Mouse (Mus musculus) limb, embryonic 12.5 days (tissue): ENCODE measurements around the gene Cav1. TPM values are rescaled to one million over a fixed set of nuclear protein-coding genes. Genes with fewer than 3 reads are reported as not detected.

Source experiments
- ATAC-seq: fragments of 200-750 bp; cut with Nextera tagmentation; 2 replicates; pipeline ENCODE4 v1.8.0; 2017; ENCODE audit warnings: low read depth, moderate TSS enrichment; ENCODE audit not compliant: insufficient number of reproducible peaks, insufficient read depth, low FRiP score, low TSS enrichment
- H3K27ac ChIP-seq: fragments of 300-500 bp; sonication (generic); 2 replicates; pipeline ENCODE4 v1.5.1; 2016; ENCODE audit warnings: mild to moderate bottlenecking, moderate library complexity
- H3K27me3 ChIP-seq: fragments of 300-500 bp; sonication (generic); 2 replicates; pipeline ENCODE4 v1.6.1; 2016; ENCODE audit warnings: mild to moderate bottlenecking, moderate library complexity
- H3K36me3 ChIP-seq: fragments of 300-500 bp; sonication (generic); 2 replicates; pipeline ENCODE4 v1.6.1; 2016; ENCODE audit warnings: mild to moderate bottlenecking, moderate library complexity
- H3K4me1 ChIP-seq: fragments of 300-500 bp; sonication (generic); replicated peaks from 2 replicates; pipeline ENCODE4 v1.6.1; 2016
- H3K4me2 ChIP-seq: fragments of 300-500 bp; sonication (generic); 2 replicates; pipeline ENCODE4 v1.6.1; 2016; ENCODE audit warnings: mild to moderate bottlenecking, moderate library complexity
- H3K4me3 ChIP-seq: fragments of 300-500 bp; sonication (generic); replicated peaks from 2 replicates; pipeline ENCODE4 v1.5.1; 2016; ENCODE audit warnings: mild to moderate bottlenecking
- H3K9ac ChIP-seq: fragments of 300-500 bp; sonication (generic); replicated peaks from 2 replicates; pipeline ENCODE4 v1.6.1; 2016; ENCODE audit warnings: mild to moderate bottlenecking, moderate library complexity
- H3K9me3 ChIP-seq: fragments of 300-500 bp; sonication (generic); 2 replicates; pipeline ENCODE4 v1.6.1; 2016; ENCODE audit warnings: mild to moderate bottlenecking, moderate library complexity
- WGBS: fragments of 180-500 bp; shearing (Covaris S2); methylation state at CpG from one replicate; pipeline ENCODE4 v1.1.7; 2016; 5-methylcytosine and 5-hydroxymethylcytosine counted together
- polyA plus RNA-seq: library from polyadenylated mRNA; unstranded; fragments of >200 nt; fragmentation: Nextera tagmentation; extraction: Ambion mirVana; gene quantifications from 2 replicates; pipeline ENCODE4 v1.2.1, GENCODE M21; 2016

Cav1 gene
- polyA plus RNA-seq, 1 experiment from 2014 or later: 28.1 TPM

- H3K27ac ChIP-seq: no peak overlapping the region
- ATAC-seq: no peak
- no peak overlapping the region for H3K4me3 ChIP-seq
- no peaks in the 10 kb centered on the region for H3K36me3 ChIP-seq
- H3K27me3 ChIP-seq: no peaks in the 10 kb centered on the region; the same call in 1 of the 2 replicates
- no peak overlapping the region for H3K9ac ChIP-seq
- H3K4me1 ChIP-seq: peaks cover 5% of the 10 kb centered on the region; the same call in 1 of the 2 replicates
- no peaks in the 10 kb centered on the region for H3K9me3 ChIP-seq
- WGBS: 76% methylated on average over 4 of the region's 4 CpGs
- H3K4me2 ChIP-seq: no peak overlapping the region
These were observed 19.8 kb upstream of the Cav1 start for GRCm38 (mm10) chr6:17286381-17286780.

GRCm38 (mm10) chr6:17295116-17295515 is 11.0 kb upstream of the Cav1 start:
- H3K36me3 ChIP-seq: no peaks in the 10 kb centered on the region
- no peak overlapping the region for H3K4me2 ChIP-seq
- no peak overlapping the region for H3K4me3 ChIP-seq
- no peak overlapping the region for H3K9ac ChIP-seq
- H3K9me3 ChIP-seq: no peaks in the 10 kb centered on the region
- no peaks in the 10 kb centered on the region for H3K4me1 ChIP-seq
- H3K27ac ChIP-seq: no peak overlapping the region
- WGBS: 73% methylated on average over 5 of the region's 5 CpGs
- no peaks in the 10 kb centered on the region for H3K27me3 ChIP-seq
- no peak for ATAC-seq

DNA sequence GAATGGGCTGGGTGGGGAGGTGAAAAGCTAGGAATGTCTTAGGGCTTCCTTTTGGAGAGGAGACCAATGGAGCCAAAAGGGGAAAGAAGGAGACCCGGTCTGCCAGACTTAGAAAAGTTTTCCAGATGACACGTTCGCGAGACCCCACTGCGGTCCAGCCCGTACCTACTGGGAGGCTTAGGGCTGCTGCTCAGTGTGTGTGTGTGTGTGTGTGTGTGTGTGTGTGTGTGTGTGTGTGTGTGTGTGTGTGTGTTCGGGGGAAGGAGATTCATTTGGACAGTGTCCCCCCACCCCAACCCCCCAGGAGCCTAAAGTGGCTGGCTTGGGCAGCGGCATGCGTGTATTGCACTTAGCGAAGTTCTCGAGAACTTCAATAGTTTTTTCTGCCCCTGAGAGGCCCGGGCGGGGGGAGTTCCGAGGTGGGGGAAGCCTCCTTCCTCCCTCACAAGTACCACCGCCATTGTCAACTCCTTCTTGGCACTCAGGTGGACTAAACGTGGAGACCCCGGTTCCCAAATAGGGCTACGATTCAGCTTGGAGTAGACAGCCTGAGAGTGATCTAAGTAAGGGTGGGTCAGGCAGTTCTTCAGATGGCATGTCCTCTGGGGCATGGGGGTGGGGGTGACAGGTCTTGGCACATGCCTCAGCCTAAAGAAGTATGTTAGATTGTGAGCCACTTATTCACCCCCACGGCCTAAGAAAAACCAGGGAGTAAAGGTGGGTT is 629 bp downstream of the Cav1 start:
- peak overlapping the region; percentile 47 for H3K4me3 ChIP-seq
- H3K4me2 ChIP-seq: peak overlapping the region; percentile 93
- H3K9ac ChIP-seq: peak overlapping the region; percentile 52
- WGBS: under 1% methylated on average over 18 of the region's 19 CpGs
- H3K9me3 ChIP-seq: no peaks in the 10 kb centered on the region
- 0 out of 2 replicates have a peak, but pooled peaks have one; percentile 4 for ATAC-seq
- peaks cover 41% of the 10 kb centered on the region for H3K27me3 ChIP-seq
- no peaks in the 10 kb centered on the region for H3K36me3 ChIP-seq
- H3K4me1 ChIP-seq: peaks cover 19% of the 10 kb centered on the region
- no peak overlapping the region for H3K27ac ChIP-seq

- peak; percentile 78 for ATAC-seq
- H3K4me2 ChIP-seq: peak overlapping the region; percentile 93
- H3K9me3 ChIP-seq: no peaks in the 10 kb centered on the region
- no peak overlapping the region for H3K27ac ChIP-seq
- peaks cover 41% of the 10 kb centered on the region for H3K27me3 ChIP-seq
- H3K4me3 ChIP-seq: peak overlapping the region; percentile 47
- H3K36me3 ChIP-seq: no peaks in the 10 kb centered on the region
- WGBS: 1% methylated on average over 31 of the region's 31 CpGs
- peaks cover 19% of the 10 kb centered on the region for H3K4me1 ChIP-seq
- H3K9ac ChIP-seq: peak overlapping the region; percentile 34; the same call in 1 of the 2 replicates
These were observed 1.5 kb downstream of the Cav1 start for GRCm38 (mm10) chr6:17307461-17308115.

DNA sequence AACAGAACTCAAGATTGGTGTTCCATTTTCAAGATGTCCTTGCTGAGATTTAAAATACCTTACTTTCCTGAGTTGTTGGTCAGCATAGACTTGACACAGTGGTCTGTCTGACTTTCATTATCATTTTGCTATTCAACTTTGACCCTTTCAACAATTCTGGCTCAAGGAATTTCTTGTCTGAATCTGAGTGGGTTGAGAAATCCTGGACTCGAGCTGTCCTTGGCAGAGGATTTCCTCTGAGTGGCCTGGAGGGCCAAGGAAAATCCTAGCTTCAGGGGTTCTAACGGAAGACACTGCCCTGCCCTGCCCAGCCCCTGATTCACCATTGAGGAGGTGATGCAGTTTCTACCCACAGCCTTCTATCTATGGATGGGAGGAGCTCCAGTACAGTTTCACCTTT is 2.5 kb downstream of the Cav1 start:
- Histone ChIP-seq H3K9ac (no peak overlapping the region), H3K27me3 (peaks cover 41% of the 10 kb centered on the region), H3K4me2 (no peak overlapping the region), H3K9me3 (no peaks in the 10 kb centered on the region), H3K4me3 (no peak overlapping the region), H3K27ac (no peak overlapping the region), H3K36me3 (no peaks in the 10 kb centered on the region), H3K4me1 (peaks cover 19% of the 10 kb centered on the region)
- ATAC-seq: no peak
- 54% methylated on average over 2 of the region's 2 CpGs for WGBS

DNA sequence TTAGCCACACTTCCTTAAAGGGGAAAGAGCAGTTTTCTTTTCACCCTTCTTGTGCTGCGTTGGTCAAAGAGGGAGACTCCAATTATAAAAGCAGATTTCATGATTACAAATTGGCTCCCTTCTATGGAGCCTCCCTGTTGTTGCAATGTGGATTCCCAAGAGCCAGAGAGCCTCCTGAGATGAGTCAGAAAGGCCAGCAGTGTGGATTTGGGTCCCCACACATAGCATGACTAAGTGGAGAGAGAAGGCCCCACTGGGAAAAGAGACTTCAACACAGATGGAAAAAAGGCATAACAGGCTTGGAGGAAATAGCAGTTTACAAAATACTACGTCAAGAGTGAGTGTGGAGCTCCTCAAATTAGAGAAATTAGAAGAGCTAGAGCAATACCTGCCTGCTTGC is 3.1 kb downstream of the Cav1 start:
- Histone ChIP-seq H3K4me1 (peaks cover 19% of the 10 kb centered on the region), H3K4me3 (no peak overlapping the region), H3K9ac (no peak overlapping the region), H3K4me2 (no peak overlapping the region), H3K27ac (no peak overlapping the region), H3K9me3 (no peaks in the 10 kb centered on the region), H3K36me3 (no peaks in the 10 kb centered on the region), H3K27me3 (peaks cover 41% of the 10 kb centered on the region)
- WGBS: 69% methylated on average over 2 of the region's 2 CpGs
- no peak for ATAC-seq

DNA sequence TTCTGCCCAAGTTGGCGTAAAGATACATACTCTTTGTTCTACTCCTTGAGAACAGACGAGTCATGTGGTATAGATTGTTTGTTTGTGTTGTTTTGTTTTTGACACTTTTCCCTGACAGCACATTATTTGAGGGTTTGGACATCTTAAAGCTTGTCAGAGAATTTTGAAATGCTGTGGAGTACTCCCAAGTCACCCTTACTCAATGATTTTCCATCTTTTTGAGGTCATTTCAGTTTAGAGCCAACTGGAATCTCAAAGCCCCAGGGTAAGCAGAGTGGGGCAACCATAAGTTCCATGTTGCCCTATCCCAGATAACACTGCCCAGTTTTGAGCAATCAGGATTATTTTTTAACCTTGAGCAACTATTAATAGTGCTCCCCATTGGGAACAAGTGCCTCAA is 8.1 kb downstream of the Cav1 start:
- 88% methylated on average over 2 of the region's 2 CpGs for WGBS
- H3K27ac ChIP-seq: no peak overlapping the region
- no peaks in the 10 kb centered on the region for H3K9me3 ChIP-seq
- H3K36me3 ChIP-seq: no peaks in the 10 kb centered on the region
- no peak for ATAC-seq
- H3K4me3 ChIP-seq: no peak overlapping the region
- no peak overlapping the region for H3K9ac ChIP-seq
- H3K4me1 ChIP-seq: peaks cover 11% of the 10 kb centered on the region; the same call in 1 of the 2 replicates
- peaks cover 7% of the 10 kb centered on the region for H3K27me3 ChIP-seq
- no peak overlapping the region for H3K4me2 ChIP-seq

DNA sequence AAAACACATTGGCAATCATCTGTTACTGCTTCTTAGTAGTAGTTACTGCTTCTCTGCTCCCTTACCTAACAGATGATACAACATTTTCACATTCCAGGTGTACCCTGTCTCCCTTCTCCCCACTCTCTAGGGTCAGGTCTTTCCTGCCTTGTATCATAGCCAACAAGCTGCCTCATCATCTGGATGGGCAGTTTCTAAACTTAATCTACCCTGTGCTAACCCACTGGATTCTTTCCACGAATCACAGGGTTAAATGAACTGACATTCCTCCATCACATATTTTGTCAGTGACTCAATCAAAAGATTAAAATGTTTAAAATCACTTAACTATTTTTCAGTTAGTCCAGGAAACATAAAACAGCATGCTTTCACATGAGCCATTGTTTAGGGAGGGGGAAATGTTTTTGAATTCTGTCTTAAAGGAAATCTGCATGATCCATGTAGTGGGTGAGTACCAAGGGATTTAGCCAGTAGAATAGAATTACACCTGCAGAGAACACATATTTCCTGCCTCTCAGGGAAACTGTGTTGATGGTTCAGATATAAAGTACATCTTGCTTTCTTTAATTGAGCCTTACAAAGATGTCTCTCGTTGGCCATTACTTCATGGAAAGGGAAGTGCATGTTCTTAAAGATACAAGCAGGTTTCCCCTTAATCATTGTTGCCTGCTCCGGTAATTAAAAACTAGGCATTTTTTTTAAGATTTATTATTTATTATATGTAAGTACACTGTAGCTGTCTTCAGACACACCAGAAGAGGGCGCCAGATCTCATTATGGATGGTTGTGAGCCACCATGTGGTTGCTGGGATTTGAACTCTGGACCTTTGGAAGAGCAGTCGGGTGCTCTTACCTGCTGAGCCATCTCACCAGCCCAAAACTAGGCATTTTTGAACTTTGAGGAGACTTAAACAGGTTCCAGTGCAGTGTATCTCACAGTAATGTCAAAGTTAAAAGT is 8.8 kb downstream of the Cav1 start:
- no peak overlapping the region for H3K4me2 ChIP-seq
- H3K27ac ChIP-seq: no peak overlapping the region
- no peak overlapping the region for H3K9ac ChIP-seq
- whole genome bisulfite sequencing: 80% methylated on average over 5 of the region's 5 CpGs
- ATAC-seq: no peak
- H3K4me1 ChIP-seq: peaks cover 11% of the 10 kb centered on the region; the same call in 1 of the 2 replicates
- H3K27me3 ChIP-seq: peaks cover under 1% of the 10 kb centered on the region; the same call in 1 of the 2 replicates
- H3K36me3 ChIP-seq: no peaks in the 10 kb centered on the region
- no peak overlapping the region for H3K4me3 ChIP-seq
- H3K9me3 ChIP-seq: no peaks in the 10 kb centered on the region

- no peak for ATAC-seq
- WGBS: 66% methylated on average over 15 of the region's 15 CpGs
- H3K4me2 ChIP-seq: no peak overlapping the region
- no peaks in the 10 kb centered on the region for H3K9me3 ChIP-seq
- H3K27ac ChIP-seq: no peak overlapping the region; the same call in 1 of the 2 replicates
- H3K4me3 ChIP-seq: no peak overlapping the region
- H3K4me1 ChIP-seq: peaks cover 11% of the 10 kb centered on the region; the same call in 1 of the 2 replicates
- H3K27me3 ChIP-seq: no peaks in the 10 kb centered on the region
- no peak overlapping the region for H3K9ac ChIP-seq
- no peaks in the 10 kb centered on the region for H3K36me3 ChIP-seq
These were observed 10.4 kb downstream of the Cav1 start for GRCm38 (mm10) chr6:17316294-17317166.

DNA sequence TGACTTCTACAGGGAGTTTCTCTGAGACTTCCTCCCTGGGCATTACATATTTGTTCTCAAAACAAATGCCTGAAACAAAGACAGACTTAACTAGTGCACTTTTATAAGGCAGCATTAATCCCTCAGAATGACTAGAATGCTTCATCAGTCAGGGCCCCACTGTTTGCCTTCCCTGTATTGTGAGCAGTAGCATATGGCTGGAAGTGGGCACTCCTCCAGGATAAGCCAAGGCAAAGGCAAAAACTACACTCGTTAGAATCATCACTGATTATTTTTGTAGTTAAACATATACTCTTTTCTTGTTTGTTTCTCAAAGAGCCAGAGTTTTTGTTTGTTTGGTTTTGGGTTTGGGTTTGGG is 11.0 kb downstream of the Cav1 start:
- no peak overlapping the region for H3K4me3 ChIP-seq
- no peaks in the 10 kb centered on the region for H3K9me3 ChIP-seq
- H3K27ac ChIP-seq: no peak overlapping the region
- 36% methylated on average over 1 of the region's 1 CpGs for WGBS
- H3K9ac ChIP-seq: no peak overlapping the region
- no peaks in the 10 kb centered on the region for H3K27me3 ChIP-seq
- ATAC-seq: no peak
- no peaks in the 10 kb centered on the region for H3K36me3 ChIP-seq
- H3K4me1 ChIP-seq: peaks cover 11% of the 10 kb centered on the region; the same call in 1 of the 2 replicates
- H3K4me2 ChIP-seq: no peak overlapping the region
